Mouse (Mus musculus) spleen, adult 18-20 months (tissue): ENCODE measurements at regions not wholly inside any gene's neighbourhood (a gene's known extent, or its start where the extent isn't known, plus 50 kb on each side); places are given as distances from the start of the nearest gene placed in this dataset.

Source experiments
- DNase-seq, 2 experiments: peaks; one replicate each; pipeline ENCODE4 v3.0.0; 2022; ENCODE audit warnings: mixed read lengths in 2 of 2

DNA sequence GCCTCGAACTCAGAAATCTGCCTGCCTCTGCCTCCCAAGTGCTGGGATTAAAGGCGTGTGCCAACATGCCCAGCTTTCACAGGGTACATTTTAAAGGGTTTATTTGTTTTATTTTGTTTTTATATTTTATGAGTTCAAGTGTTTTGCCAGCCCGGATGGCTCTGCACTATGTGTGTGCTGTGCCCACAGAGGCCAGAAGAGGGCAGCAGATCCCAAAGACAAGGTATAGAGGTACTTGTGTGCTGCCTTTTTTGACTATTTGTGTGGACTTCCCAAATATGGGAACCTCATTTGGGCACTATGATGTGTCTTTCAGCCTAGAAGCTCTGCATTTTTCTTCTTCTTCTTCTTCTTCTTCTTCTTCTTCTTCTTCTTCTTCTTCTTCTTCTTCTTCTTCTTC lies 176.4 kb upstream of the Azi2 start:
- DNase-seq = no peak

DNA sequence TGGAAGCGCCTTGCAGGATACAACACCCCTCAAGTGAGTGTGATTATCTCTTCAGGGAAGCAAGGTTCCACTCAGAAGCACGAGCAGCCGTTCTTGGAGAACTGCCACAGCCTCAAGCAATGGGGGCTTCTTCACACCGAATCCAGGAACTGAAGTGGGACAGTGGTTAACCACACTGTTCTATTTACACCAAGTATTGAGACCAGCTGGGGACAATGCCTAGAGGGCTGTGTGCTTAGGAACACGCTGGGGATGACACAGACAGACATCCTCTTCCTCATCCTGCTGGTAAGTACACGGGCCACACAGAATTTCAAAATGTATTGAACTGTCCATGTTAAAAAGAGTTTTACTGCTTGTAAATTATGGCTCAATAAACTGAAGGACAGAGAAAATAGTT lies 177.0 kb upstream of the Azi2 start:
- DNase-seq = no peak

DNA sequence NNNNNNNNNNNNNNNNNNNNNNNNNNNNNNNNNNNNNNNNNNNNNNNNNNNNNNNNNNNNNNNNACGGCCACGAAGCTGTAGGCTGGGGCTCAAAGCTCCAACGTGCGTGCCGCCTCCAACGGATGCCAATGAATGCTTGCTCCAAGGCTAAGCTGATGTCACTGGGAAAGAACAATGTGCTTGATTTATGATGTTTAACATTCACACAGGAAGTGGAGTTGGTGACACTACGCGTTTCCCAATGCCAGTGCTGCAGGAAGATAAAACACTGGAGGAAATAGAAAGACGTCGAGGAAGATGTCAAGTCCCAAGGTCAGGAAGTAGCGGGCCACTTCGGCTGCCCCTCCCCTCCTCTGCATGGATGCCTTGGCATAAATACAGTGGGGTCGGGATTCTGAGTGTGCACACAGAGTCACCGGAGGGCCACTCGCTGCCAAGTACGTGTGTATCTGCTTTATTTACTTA lies 180.7 kb upstream of the Azi2 start:
- DNase-seq = no peak

DNA sequence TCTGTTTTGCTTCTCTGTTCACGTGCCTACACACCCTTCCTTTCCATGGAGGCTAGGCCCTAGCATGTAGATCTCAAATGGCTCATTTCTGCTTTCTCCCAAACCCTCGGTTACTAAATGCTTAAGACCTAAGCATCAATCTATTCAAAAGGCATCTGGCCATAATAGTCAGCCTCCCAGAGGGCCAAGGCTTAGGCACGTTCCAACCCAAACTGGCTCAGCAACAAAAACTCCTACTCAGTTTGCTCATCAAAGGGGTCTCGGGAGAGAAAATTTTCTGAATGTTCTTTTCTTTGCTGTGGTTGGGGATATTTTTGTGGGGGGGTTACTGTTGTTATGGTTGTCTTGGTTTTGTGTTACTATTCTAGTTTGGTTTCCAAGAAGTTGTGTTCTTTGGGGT lies 196.8 kb upstream of the Azi2 start:
- DNase-seq = no peak

DNA sequence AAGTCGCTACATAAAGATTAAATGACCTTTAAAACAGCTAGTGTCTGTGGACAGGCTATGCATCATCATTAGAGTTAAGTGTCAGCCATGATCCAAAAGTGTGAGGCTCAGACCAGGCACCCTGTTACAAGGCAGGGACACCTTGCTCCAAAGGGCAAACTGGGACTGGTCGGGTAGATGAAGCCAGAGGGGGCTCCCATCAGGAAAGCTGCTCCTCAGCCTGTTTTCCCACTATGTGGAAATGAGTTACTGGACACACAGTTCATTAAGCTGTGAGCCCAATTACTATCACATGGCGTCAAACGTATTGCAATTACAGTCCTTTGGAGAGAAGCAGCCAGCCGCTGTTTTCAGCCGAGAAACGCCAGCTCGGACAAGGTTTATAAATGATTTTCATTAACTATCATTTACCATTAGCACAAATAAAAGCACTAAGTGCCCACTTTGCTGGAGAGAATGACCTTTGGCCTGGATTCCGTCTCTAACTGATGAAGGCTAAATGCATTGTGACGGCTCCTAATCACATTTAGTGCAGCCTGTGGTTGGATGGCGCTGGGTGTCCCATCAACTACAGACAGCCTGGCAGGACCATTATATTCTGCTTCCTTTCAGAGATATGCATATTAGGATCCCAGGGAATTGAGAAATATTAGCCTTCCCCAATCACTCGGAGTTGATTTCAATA lies 203.5 kb upstream of the Azi2 start:
- DNase-seq = no peak

DNA sequence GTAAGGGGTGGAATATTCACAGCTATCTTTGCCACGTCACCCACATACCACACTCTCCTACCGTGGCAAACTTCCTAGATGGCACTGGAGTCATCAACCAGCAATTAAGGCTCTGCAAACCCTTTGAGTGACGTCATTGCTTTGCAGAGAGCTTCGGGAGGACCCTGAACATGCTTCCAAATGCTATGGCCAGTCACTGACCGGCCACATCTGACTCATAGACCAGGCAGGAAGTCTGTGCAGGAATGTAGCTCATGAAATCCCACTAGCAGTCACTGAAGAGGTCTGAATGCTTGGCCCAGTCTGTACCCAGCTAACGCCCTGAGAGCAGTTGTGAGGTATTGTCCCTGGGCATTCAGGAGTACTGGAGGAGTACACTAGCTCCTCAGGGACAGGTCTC lies 203.9 kb upstream of the Rbms3 start:
- no peak for DNase-seq

DNA sequence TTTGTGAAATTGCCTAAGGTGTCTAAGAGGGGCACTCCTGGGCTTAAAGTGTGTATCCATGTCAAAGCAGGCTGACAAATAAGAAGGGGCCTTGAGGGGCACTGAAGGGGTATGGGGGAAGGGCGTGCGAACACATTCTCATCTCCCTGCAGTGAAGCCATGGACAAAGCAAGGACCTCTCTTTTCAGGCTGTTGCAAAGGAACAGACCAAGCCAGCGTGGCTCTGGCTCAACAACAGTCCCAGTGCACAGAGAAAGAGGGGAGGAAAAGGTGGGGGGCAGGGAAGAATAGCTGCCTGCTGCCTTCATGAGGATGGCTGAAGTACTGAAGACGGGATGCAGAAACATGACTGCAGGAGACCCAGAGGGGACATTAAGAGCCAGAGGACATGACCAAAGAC lies 184.9 kb upstream of the Rbms3 start:
- DNase-seq = no peak

DNA sequence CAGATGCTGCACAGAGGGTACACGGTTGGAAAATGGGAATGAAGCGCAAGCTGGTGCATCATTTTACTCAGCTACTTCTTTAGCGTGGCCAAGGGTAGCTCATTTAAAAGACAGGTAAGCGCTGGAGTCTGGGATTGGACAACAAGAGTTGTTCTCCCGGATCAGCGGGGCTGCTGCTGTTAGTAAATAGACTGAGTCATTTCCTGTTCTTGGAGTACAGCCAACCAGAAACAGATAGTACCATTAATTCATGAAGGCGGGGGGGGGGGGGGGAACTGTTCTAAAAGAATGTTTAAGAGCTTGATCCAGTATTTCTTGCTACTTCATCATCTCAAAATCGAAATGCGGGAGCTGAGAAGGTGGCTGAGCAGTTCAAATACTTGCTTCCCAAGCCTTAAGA lies 183.5 kb upstream of the Rbms3 start:
- DNase-seq = no peak

DNA sequence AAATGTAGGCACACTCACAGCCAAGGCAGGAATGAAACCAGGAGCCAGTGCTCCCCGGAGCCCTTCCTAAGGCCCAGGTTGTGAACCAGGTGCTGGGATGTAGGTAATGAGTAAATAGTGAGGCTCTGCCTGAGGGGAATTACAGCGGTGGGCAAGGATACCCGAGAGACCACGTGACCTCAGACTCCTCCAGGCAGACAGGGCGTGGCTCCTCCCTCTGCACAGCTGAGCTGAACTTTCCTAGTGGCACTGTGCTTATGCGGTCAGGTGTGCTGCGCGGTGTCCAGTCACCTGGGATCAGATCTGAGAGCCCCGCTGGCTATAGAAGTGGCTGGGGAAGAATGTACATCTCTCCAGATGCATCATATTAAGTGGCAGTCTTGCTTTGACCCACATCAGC lies 176.1 kb upstream of the Rbms3 start:
- DNase-seq = no peak

DNA sequence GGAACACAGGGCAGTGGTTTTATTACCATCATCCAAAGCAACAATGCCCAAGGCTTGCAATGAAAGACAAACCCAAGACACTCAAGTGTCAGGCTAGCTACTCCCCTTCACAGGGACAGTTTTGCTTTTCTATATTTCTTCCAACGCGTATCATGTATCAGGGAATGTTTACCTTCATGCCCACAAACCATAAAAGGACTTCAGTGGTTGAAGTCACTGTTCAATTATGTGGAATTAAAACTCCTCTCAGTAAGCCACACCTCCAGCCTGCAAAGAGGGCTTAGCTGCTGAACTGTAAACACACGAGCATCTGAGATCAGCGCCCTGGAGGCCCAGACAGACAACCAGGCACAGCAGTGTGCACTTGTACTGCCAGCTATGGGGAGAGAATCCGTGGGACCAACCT lies 154.5 kb upstream of the Rbms3 start:
- DNase-seq = no peak

DNA sequence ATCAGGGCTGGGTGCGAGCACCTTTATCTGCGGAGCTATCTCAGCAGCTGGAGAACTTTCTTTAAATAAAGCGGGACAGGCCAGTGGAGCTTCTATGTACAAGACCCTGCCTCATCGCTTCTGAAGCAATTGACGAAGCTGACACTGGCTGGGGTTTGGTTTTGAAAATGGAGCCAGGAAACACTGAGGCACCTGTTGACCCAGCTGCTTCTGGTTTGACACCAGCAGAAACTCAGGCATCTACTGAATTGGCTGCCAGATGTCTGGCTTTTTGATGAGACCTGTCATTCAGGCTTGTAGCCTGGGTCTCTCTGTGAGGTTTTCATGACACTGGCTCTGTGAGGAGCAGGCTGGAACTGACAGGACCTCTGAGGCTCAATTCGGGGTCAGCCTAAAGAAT lies 124.9 kb upstream of the Rbms3 start:
- no peak for DNase-seq

DNA sequence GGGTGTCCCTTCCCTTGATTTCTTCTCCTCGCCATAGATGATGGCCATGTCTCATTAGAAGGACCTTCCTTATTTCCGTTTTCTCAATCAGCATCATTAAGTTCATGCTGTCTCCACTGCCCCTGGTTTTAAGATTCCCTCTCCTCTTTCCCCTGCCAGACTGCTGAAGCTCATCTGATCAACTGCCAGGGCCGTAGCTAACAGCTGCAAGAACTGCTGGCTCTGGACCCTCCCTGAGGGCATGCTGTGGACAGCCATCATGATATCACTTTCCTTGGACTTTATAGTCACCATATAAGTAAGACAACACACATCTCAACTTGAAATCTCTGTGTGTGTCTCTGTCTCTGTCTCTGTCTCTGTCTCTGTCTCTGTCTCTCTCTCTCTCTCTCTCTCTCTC lies 123.8 kb upstream of the Rbms3 start:
- no peak for DNase-seq

DNA sequence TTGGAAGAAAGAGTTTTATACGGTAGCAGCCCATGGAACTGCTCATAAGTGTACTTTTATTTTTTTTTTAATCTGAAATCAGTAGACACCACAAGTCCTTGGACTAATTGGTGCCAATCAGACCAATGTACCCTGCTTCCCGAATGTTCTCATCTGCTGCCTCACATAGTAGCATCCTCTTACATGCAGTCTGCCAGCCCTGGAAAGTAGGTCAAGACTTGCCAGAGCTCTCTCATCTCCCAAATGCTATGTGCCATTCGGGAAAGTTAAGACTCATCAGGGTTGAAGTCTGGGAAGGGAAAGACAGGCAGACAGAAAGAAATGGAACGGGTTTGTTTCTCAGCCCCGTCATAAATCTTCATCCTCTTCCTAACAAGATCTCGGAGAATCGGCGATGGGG lies 115.2 kb upstream of the Rbms3 start:
- no peak for DNase-seq

DNA sequence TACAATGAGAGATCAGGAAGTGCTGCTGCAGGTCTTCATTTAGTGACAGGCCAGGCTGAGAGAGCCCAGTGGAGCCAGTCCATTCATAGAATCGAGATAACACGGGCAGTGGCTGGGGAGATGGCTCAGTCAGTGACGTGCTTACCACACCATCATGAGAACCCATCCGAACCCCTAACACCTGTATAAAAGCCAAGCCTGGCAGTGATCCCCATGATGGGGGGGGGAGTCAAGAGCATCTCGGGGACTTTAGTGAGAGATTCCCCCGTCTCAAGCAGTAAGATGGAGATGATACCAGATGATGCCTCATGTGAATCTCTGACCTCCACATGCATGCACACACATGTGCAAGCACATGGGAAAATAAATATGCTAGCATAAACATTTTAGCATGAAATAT lies 99.7 kb upstream of the Rbms3 start:
- no peak for DNase-seq

DNA sequence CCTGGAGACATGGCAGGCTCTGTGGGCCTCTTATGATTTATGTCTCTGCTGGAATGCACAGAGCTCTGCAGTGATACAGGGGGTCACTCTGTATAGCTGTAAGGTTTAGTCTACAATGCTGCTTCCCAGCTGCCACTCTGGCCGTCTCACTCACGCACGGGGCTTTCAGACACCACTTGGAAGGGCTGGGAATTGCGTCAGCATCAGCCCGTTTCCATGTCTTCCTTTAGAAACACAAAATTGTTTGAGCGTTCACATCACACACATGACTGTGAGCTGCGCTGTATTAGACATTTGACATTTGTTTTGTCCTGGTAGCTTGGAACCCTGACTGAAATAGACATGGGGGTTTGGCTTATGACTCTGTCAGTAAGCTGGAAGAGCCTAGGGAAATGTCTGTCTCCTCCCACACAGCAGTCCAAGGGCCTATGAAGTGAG lies 90.5 kb upstream of the Rbms3 start:
- DNase-seq = no peak

DNA sequence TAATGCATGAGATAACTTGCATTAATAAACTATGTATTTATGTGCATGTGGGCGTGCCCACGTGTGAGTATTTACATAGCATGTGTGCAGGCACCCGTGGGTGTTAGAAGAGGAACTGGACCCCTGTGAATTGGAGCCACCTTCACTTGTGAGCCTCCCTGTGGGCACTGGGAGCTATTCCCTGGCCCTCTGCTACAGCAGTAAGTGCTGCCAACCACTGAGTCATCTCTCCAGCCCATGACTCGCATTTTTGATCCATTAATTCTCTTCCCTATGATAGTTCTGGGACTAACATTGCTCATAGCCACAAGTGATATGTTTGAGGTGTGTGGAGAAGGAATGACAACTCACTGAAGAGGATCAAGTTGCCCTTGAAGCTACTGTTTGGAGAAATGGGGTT lies 87.6 kb upstream of the Rbms3 start:
- no peak for DNase-seq

DNA sequence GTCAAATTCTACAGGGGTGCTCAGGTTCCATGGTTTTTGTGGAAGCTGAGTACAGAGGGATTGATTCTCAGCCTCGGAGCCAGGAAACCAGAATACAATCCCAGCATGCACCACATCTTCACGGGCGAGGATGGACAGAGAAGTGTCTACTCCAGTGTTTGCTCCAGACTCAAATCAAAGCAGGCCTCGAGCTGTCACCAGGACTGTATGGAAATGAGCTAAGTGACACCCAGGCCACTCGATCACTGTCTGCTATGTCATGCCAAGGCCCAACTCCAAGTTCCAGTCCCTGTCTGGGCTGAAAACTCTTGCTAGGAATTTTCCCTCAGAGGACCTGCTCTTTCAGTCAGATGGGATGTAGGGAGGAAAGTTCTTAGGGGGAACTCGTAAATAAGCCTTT lies 86.8 kb upstream of the Rbms3 start:
- no peak for DNase-seq

DNA sequence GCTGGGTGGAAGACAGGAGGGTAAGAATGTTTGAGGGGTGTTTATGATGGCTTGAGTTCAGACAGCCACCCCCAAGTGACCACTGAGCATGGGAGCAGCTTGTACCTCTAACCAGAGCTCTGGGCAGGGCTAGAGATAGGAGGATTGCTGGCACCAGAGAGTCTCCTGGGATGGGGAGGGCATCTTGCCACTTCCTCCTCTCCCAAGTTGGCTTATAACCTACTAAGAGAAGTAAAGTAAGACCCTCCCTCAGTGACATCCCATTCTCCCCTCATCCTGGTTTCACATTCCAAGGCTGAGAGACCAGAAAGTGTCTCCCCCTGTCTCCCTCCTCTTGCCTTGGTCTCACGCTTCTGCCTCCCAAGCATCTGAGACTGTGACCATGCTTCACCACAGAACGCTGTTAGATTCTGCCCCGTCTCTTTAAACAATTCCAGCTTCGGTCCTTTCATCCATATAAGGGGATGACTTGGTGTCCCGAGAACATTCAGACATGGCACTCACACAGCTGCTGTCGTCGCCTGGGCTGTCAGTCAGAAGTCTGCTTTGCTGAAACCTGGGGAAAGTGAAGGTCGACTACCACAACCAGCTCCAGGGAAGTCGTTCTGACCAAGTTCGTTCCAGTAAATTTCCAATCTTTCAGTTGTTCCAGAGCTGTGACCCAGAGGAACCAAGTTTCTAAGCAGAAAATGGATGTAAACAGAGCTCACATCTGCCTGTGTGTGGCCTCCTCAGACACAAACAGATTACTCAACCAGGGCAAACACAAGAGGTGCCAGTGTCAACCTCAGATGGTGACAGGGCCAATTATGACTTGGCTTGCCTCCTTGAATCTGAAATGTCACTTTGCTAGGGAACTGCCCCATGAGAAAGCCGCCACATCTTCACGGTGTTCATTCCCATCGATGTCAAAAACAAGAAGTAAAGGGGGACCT lies 85.3 kb upstream of the Rbms3 start:
- DNase-seq = no peak

DNA sequence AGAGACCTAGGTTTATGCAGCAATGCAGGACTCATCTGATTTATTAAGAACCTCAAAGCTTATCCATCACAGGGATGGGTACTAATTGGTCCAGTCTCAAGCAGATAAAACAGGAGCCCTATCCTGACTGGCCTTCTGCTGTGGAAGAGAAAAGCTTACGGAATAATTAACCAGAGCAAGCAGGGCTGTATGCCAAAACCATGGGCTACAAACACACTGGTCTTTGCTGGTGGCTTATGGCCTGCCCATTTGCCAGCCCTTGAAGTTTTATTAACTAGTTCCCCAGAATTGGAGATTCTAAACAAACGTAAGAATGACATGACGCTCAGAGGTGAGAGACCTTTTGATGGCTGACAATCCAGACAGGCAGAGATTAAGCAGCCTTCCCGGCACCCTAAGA lies 83.4 kb upstream of the Rbms3 start:
- DNase-seq = no peak

DNA sequence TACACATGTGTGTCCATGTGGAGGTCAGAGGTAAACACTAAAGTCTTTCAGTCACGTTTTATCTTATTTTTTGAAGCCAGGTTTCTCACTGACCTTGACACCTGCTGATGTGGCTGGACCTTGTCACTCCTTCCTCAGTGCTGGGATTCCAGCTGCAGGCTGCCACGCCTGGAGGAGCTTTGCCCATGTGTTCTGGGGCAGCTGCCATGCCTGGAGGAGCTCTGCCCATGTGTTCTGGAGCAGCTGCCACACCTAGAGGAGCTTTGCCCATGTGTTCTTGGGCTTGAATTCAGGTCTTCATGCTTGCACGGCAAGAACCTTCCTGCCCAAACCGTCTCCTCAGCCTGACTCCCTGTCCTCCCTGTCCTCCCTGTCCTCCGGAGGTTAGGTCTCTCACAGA lies 82.1 kb upstream of the Rbms3 start:
- DNase-seq = no peak

DNA sequence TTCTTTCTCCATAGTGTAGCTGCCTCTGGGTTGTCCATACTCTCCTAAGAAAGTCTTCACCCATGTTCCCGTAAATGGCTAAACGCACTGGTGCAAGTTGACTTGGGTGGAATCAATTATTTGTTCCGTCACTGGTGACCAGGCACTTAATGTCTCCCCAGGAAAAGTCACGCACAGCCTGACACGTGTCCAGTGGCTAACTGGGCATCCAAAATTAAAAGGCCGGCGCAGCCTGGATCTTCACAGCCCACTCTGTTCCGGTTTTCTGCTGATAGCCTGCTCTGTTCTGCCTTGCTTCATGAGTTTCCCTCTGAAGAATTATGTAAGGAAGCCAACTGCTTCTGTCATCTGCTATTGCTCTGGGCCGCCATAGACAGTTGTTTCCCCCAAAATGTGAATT lies 81.3 kb upstream of the Rbms3 start:
- no peak for DNase-seq

DNA sequence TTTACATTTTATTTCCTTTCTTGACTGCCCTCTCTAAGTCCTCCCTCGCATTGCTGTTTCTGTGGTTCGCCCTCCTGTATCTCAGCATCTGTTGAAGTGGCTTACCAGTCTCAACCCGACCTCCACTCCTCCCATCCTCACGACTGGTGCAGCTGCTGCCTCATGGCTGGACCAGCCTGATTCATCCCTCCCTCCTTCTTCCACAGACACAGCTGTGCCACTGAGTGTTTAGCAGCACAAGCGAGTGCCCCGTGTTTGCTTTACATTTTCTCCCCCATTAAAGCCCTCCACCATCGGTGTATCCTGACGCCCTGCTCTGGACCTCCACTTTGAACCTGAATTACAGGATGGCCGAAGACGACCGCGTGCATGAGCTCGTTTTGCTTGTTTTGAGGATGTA lies 80.0 kb upstream of the Rbms3 start:
- no peak for DNase-seq

DNA sequence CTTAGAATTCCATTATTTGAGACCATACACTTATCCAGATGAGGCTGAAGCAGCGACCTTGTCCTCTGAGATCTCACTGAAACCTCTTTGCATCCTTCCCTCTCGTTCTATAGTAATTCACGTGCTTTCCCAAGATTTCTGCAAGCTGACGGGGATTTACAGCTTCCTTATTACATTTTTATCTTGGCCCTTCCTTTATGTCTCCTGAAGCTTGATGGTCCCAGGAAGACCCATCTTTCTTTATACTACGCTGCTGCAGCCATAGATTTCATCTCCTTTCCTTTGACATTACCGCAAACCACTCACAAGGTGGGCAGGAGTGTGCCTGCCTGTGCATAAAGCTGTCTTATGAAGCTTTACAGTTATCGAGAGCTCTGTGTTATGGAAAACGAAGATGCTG lies 63.3 kb upstream of the Rbms3 start:
- DNase-seq = no peak

DNA sequence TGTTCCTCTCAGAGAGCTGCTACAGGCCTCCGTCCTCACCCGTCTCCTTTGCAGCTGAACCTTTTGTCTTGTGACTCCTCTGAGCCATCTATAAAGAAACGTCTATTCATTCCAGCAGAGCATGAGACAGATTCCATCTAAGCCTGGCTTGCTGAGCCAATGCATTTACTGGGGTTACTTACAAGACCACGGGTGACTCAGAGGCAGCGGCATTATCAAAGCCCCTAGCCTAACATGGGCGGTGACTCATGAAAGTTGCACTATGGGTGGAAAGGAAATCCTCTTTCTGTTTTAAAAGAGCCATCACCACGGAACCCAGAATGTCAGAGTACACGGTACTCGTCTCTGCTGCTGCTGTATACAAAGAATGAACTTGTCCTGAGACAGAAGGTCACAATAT lies 62.8 kb upstream of the Rbms3 start:
- no peak for DNase-seq
